In the genomic region with DNA sequence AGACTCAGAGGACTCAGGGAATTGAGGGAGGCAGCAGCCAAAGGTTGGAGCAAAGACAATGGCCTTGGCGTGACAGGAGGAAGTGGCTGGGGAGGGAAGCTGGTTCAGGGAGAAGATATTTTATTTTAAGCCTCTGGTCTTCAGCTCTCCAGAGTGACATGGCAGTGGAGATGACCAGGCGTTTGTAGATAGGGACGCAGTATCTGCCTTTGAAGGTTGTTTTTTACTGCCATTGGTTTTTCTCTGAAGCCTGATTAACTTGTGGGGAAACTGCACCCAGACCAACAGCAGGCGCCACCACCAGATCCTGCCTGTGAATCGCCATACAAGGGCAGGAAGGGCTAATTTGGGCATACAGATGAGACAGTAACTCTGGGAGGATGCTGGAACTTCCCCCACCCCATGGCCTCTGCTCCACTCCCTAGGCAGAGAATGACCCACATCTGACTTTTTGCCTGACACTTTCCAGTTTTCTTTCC, we compare ENCODE assay signal across 10 mouse cellular contexts.
A peak's percentile ranks its signal among the peaks of the same experiment; 100 is the strongest.
DNase-seq lines count a peak whose midpoint lies in the region; ATAC-seq lines count a peak whose summit lies in the region.
"Had no signal": no experiment of that assay in that cellular context is flagged by ENCODE, and none has a peak within 500 bp of the region (broad histone marks: within the 10 kb centered on the region; RNA-seq: fewer than 3 reads in every experiment).

No protein-coding gene starts in this region.

- H3K4me1 ChIP-seq in heart, embryonic 14.5 days (ENCODE audit: control insufficient read depth in 2 of 2, insufficient read depth in 2 of 2, low read length in 2 of 2): peaks cover 14 to 16% of the 10 kb centered on the region in 2 experiments
- peaks cover 99% of the 10 kb centered on the region for H3K4me1 ChIP-seq in megakaryocyte, embryonic 14.5 days

- H3K27ac ChIP-seq in heart, embryonic 14.5 days (replicated peaks in 1 of 2; ENCODE audit: control insufficient read depth in 1 of 2, insufficient read depth in 1 of 2, low read depth in 2 of 2, low read length in 2 of 2): peak overlapping the region; percentile 50 to 60

- H3K9ac ChIP-seq in heart, embryonic 14.5 days (ENCODE audit: low read length): peak overlapping the region; percentile 21; the same call in 1 of the 2 replicates

- no peaks in the 10 kb centered on the region for H3K9me3 ChIP-seq in heart, embryonic 14.5 days (ENCODE audit: control insufficient read depth, low read length)
- peaks cover 8% of the 10 kb centered on the region for H3K9me3 ChIP-seq in megakaryocyte, embryonic 14.5 days

- 9% methylated on average over 5 of the region's 5 CpGs for WGBS in heart, embryonic 14.5 days

- H3K4me2 ChIP-seq in heart, embryonic 14.5 days (ENCODE audit: low read length): peak overlapping the region; percentile 19; the same call in 1 of the 2 replicates

- peak; percentile 37 for DNase-seq in kidney, adult 11 months
- DNase-seq in kidney, adult 18-20 months: no peak
- peak; percentile 29 to 55 for DNase-seq in kidney, postnatal 4 days
- no peak for DNase-seq in layer of hippocampus, postnatal 14 days (ENCODE audit: low spot score in 2 of 2)
- DNase-seq in cerebellum, postnatal 4 days (ENCODE audit: low spot score in 2 of 2): no peak
- DNase-seq in cerebellum, adult 11-12 months: no peak

- no peaks in the 10 kb centered on the region for H3K36me3 ChIP-seq in heart, embryonic 14.5 days (ENCODE audit: control insufficient read depth, insufficient read depth, low read length)
- H3K36me3 ChIP-seq in megakaryocyte, embryonic 14.5 days (replicated peaks; ENCODE audit: low read length): peaks cover 89% of the 10 kb centered on the region

- no peak for ATAC-seq in heart, embryonic 14.5 days (ENCODE audit: insufficient number of reproducible peaks, insufficient read depth, low FRiP score, low read depth)
- ATAC-seq: forebrain, embryonic 16.5 days had no signal

- no peak overlapping the region for H3K4me3 ChIP-seq in heart, embryonic 14.5 days (ENCODE audit: control insufficient read depth in 1 of 2, insufficient read depth in 1 of 2, low read depth in 1 of 2, low read length in 2 of 2)
- H3K4me3 ChIP-seq in megakaryocyte, embryonic 14.5 days (replicated peaks): peak overlapping the region; percentile 86

- H3K27me3 ChIP-seq in heart, embryonic 14.5 days (ENCODE audit: control insufficient read depth, insufficient read depth, low read length): no peaks in the 10 kb centered on the region
- H3K27me3 ChIP-seq in megakaryocyte, embryonic 14.5 days (replicated peaks): no peaks in the 10 kb centered on the region
- H3K27me3 ChIP-seq: CH12.LX had no signal

Comparison
In these comparisons a context has a peak if more than half of its experiments do, and no peak if none do; other contexts are left out.
1. DNase-seq: peak in kidney, adult 11 months (single experiment) and kidney, postnatal 4 days (2 of 2); none in kidney, adult 18-20 months (single experiment), layer of hippocampus, postnatal 14 days (0 of 2), cerebellum, postnatal 4 days (0 of 2) and cerebellum, adult 11-12 months (single experiment).